Mouse (Mus musculus): ENCODE results near the gene Ywhae. TPM values are rescaled to one million over a fixed set of nuclear protein-coding genes. Genes with fewer than 3 reads are reported as not detected.

The Ywhae gene
- total and polyA plus RNA-seq, 3 experiments: 219 to 1,033 (median 577) TPM

- DNase-seq (ENCODE audit: low spot score) (no peak), ATAC-seq (ENCODE audit: extremely low read depth, insufficient number of reproducible peaks, low FRiP score, poor library complexity, severe bottlenecking) (no peak)
- TF ChIP-seq POLR2AphosphoS5 (IDR thresholded peaks at IDR 0.05; ENCODE audit: insufficient replicate concordance, low read depth, low read length) (no peak), TAL1 (conservative IDR thresholded peaks at IDR 0.05; ENCODE audit: low read depth, low read length) (no peak), CTCF (IDR thresholded peaks at IDR 0.05; ENCODE audit: low read depth, low read length) (no peak), GATA2 (IDR thresholded peaks at IDR 0.05; ENCODE audit: borderline replicate concordance, low read depth, low read length) (no peak), GATA1 (IDR thresholded peaks at IDR 0.05; ENCODE audit: borderline replicate concordance, low read length) (no peak)
- peaks cover 84% of the 10 kb centered on the region for H3K4me1 ChIP-seq (ENCODE audit: insufficient read depth, low read depth, low read length)
- H3K9me3 ChIP-seq (replicated peaks): no peaks in the 10 kb centered on the region
- H3K36me3 ChIP-seq (replicated peaks): peaks cover 48% of the 10 kb centered on the region
- H3K27me3 ChIP-seq (ENCODE audit: insufficient read depth, low read length): no peaks in the 10 kb centered on the region
- H3K4me3 ChIP-seq (ENCODE audit: low read depth, low read length): no peak overlapping the region
These were observed 12.1 kb downstream of the Ywhae start for GRCm38 (mm10) chr11:75744761-75745160.

- Histone ChIP-seq H3K4me1 (ENCODE audit: insufficient read depth, low read depth, low read length) (peaks cover 48% of the 10 kb centered on the region), H3K4me3 (ENCODE audit: low read depth, low read length) (no peak overlapping the region), H3K36me3 (replicated peaks) (peaks cover 63% of the 10 kb centered on the region), H3K9me3 (replicated peaks) (no peaks in the 10 kb centered on the region), H3K27me3 (ENCODE audit: insufficient read depth, low read length) (no peaks in the 10 kb centered on the region)
- DNase-seq (ENCODE audit: low spot score): no peak
- TF ChIP-seq POLR2AphosphoS5 (IDR thresholded peaks at IDR 0.05; ENCODE audit: insufficient replicate concordance, low read depth, low read length) (no peak), GATA1 (IDR thresholded peaks at IDR 0.05; ENCODE audit: borderline replicate concordance, low read length) (no peak), CTCF (IDR thresholded peaks at IDR 0.05; ENCODE audit: low read depth, low read length) (no peak), TAL1 (conservative IDR thresholded peaks at IDR 0.05; ENCODE audit: low read depth, low read length) (no peak), GATA2 (IDR thresholded peaks at IDR 0.05; ENCODE audit: borderline replicate concordance, low read depth, low read length) (no peak)
- no peak for ATAC-seq (ENCODE audit: extremely low read depth, insufficient number of reproducible peaks, low FRiP score, poor library complexity, severe bottlenecking)
These were observed 17.9 kb downstream of the Ywhae start for GRCm38 (mm10) chr11:75750537-75750936.

GRCm38 (mm10) chr11:75751082-75751481, 18.4 kb downstream of the Ywhae start:
- Histone ChIP-seq H3K36me3 (replicated peaks) (peaks cover 67% of the 10 kb centered on the region), H3K4me3 (ENCODE audit: low read depth, low read length) (no peak overlapping the region), H3K4me1 (ENCODE audit: insufficient read depth, low read depth, low read length) (peaks cover 45% of the 10 kb centered on the region), H3K9me3 (replicated peaks) (no peaks in the 10 kb centered on the region), H3K27me3 (ENCODE audit: insufficient read depth, low read length) (no peaks in the 10 kb centered on the region)
- DNase-seq (ENCODE audit: low spot score) (no peak), ATAC-seq (ENCODE audit: extremely low read depth, insufficient number of reproducible peaks, low FRiP score, poor library complexity, severe bottlenecking) (no peak)
- TF ChIP-seq GATA1 (IDR thresholded peaks at IDR 0.05; ENCODE audit: borderline replicate concordance, low read length) (no peak), CTCF (IDR thresholded peaks at IDR 0.05; ENCODE audit: low read depth, low read length) (no peak), GATA2 (IDR thresholded peaks at IDR 0.05; ENCODE audit: borderline replicate concordance, low read depth, low read length) (no peak), TAL1 (conservative IDR thresholded peaks at IDR 0.05; ENCODE audit: low read depth, low read length) (no peak), POLR2AphosphoS5 (IDR thresholded peaks at IDR 0.05; ENCODE audit: insufficient replicate concordance, low read depth, low read length) (no peak)

GRCm38 (mm10) chr11:75756687-75757086, 24.0 kb downstream of the Ywhae start:
- H3K4me1 ChIP-seq (ENCODE audit: insufficient read depth, low read depth, low read length): peaks cover 17% of the 10 kb centered on the region
- H3K4me3 ChIP-seq (ENCODE audit: low read depth, low read length): no peak overlapping the region
- H3K36me3 ChIP-seq (replicated peaks): peaks cover 83% of the 10 kb centered on the region
- no peak for TF ChIP-seq POLR2AphosphoS5 (IDR thresholded peaks at IDR 0.05; ENCODE audit: insufficient replicate concordance, low read depth, low read length)
- TF ChIP-seq GATA2 (IDR thresholded peaks at IDR 0.05; ENCODE audit: borderline replicate concordance, low read depth, low read length): no peak
- TF ChIP-seq TAL1 (conservative IDR thresholded peaks at IDR 0.05; ENCODE audit: low read depth, low read length): no peak
- TF ChIP-seq CTCF (IDR thresholded peaks at IDR 0.05; ENCODE audit: low read depth, low read length): no peak
- no peak for DNase-seq (ENCODE audit: low spot score)
- ATAC-seq (ENCODE audit: extremely low read depth, insufficient number of reproducible peaks, low FRiP score, poor library complexity, severe bottlenecking): no peak
- H3K9me3 ChIP-seq (replicated peaks): no peaks in the 10 kb centered on the region
- no peaks in the 10 kb centered on the region for H3K27me3 ChIP-seq (ENCODE audit: insufficient read depth, low read length)

- TF ChIP-seq GATA2 (IDR thresholded peaks at IDR 0.05; ENCODE audit: borderline replicate concordance, low read depth, low read length) (no peak), TAL1 (conservative IDR thresholded peaks at IDR 0.05; ENCODE audit: low read depth, low read length) (no peak), GATA1 (IDR thresholded peaks at IDR 0.05; ENCODE audit: borderline replicate concordance, low read length) (no peak), POLR2AphosphoS5 (IDR thresholded peaks at IDR 0.05; ENCODE audit: insufficient replicate concordance, low read depth, low read length) (no peak), CTCF (IDR thresholded peaks at IDR 0.05; ENCODE audit: low read depth, low read length) (no peak)
- peaks cover 13% of the 10 kb centered on the region for H3K4me1 ChIP-seq (ENCODE audit: insufficient read depth, low read depth, low read length)
- H3K36me3 ChIP-seq (replicated peaks): peaks cover 83% of the 10 kb centered on the region
These were observed 25.9 kb downstream of the Ywhae start for GRCm38 (mm10) chr11:75758553-75758952.

GRCm38 (mm10) chr11:75760785-75761184, 28.1 kb downstream of the Ywhae start:
- ATAC-seq (ENCODE audit: extremely low read depth, insufficient number of reproducible peaks, low FRiP score, poor library complexity, severe bottlenecking) (no peak), DNase-seq (ENCODE audit: low spot score) (no peak)
- no peak overlapping the region for H3K4me3 ChIP-seq (ENCODE audit: low read depth, low read length)
- TF ChIP-seq POLR2AphosphoS5 (IDR thresholded peaks at IDR 0.05; ENCODE audit: insufficient replicate concordance, low read depth, low read length) (no peak), GATA1 (IDR thresholded peaks at IDR 0.05; ENCODE audit: borderline replicate concordance, low read length) (no peak), GATA2 (IDR thresholded peaks at IDR 0.05; ENCODE audit: borderline replicate concordance, low read depth, low read length) (no peak)
- H3K9me3 ChIP-seq (replicated peaks): no peaks in the 10 kb centered on the region
- H3K27me3 ChIP-seq (ENCODE audit: insufficient read depth, low read length): no peaks in the 10 kb centered on the region
- peaks cover 9% of the 10 kb centered on the region for H3K4me1 ChIP-seq (ENCODE audit: insufficient read depth, low read depth, low read length)
- H3K36me3 ChIP-seq (replicated peaks): peaks cover 92% of the 10 kb centered on the region

More at GRCm38 (mm10) chr11:75758553-75758952, 25.9 kb downstream of the Ywhae start:
- H3K9me3 ChIP-seq (replicated peaks): no peaks in the 10 kb centered on the region
- ATAC-seq (ENCODE audit: extremely low read depth, insufficient number of reproducible peaks, low FRiP score, poor library complexity, severe bottlenecking) (no peak), DNase-seq (ENCODE audit: low spot score) (no peak)
- H3K27me3 ChIP-seq (ENCODE audit: insufficient read depth, low read length): no peaks in the 10 kb centered on the region
- H3K4me3 ChIP-seq (ENCODE audit: low read depth, low read length): no peak overlapping the region

Measured in G1E (cell line).